Mouse (Mus musculus) liver, adult 2 months (tissue): ENCODE measurements at regions not wholly inside any gene's neighbourhood (a gene's known extent, or its start where the extent isn't known, plus 50 kb on each side); places are given as distances from the start of the nearest gene placed in this dataset.

ENCODE experiments used
- CTCF ChIP-seq: fragments of 200-500 bp; IDR thresholded peaks from 2 replicates; pipeline ENCODE4 v1.5.1; 2011; ENCODE audit warnings: low read depth, low read length, control low read depth
- POLR2A ChIP-seq: fragments of 200-500 bp; IDR thresholded peaks from 2 replicates; pipeline ENCODE4 v1.6.1; 2011; ENCODE audit warnings: low read length, control low read depth; ENCODE audit not compliant: insufficient read depth; ENCODE audit errors: extremely low read depth

DNA sequence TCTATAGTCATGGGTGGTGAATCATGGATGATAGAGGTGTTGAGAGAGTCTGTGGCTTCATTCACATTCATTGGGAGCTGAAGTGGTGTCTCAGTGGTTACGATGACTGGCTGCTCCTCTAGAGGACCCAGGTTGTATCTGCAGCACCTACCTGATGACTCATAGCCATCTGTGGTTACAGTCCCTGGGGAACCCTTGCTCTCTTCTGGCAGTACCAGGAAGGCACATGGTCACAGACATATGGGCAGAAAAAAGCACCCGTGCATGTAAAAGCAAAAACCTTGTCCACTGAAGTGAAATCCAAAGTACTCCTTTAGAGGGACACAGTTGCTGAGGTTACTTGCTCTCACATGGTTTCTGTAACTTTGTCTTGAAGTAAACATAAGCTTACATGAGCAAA is 103.4 kb upstream of the Nwd2 start:
- no peak for TF ChIP-seq CTCF
- no peak for TF ChIP-seq POLR2A
